Mouse (Mus musculus) embryo, embryonic 11.5 days (tissue): ENCODE data around the gene Pou2f1.

Experiments
- DNase-seq: peaks from one replicate; pipeline ENCODE4 v3.0.0-alpha.2; 2012; ENCODE audit warnings: low read depth, low spot score

The Pou2f1 gene

GRCm38 (mm10) chr1:166002520-166003155 lies at the start of gene Pou2f1:
Pou2f1 (minus strand) TSS chr1:166002678.
- peak; percentile 99 for DNase-seq

GRCm38 (mm10) chr1:166049046-166049827 lies 46.8 kb upstream of the Pou2f1 start:
- DNase-seq: no peak

DNA sequence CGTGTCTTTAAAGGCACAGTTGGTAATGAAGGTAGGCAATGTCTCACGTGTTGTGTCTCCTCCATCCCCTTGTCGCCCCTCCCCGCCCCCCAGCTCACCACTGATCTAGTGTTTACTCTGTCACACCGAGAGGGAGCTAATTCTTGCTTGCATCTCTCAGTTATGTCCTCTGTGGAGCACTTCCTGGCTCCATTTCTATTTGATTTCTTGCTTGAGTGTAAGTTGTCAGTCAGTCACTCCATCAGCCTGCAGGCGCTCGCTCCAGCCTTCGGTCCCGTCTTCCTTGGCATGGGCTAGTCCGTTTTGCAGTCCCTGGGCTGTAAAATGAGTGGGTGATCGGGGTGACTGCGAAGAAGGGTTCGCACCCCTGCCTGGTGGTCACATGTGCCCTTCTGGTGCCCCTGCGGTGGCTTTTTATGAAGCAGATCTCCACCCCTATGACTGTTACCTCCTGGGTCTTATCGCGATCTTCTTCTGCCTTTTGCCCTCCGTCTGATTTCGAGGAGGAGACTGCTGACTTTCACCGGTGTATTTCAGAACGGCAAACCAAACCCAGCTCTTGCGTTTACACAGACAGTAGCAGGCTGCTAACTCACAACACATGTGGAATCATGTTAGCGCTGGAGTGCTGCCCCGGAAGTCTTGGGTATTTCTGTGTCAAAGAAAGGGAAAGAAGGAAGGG lies 45.9 kb upstream of the Pou2f1 start:
- DNase-seq: no peak

DNA sequence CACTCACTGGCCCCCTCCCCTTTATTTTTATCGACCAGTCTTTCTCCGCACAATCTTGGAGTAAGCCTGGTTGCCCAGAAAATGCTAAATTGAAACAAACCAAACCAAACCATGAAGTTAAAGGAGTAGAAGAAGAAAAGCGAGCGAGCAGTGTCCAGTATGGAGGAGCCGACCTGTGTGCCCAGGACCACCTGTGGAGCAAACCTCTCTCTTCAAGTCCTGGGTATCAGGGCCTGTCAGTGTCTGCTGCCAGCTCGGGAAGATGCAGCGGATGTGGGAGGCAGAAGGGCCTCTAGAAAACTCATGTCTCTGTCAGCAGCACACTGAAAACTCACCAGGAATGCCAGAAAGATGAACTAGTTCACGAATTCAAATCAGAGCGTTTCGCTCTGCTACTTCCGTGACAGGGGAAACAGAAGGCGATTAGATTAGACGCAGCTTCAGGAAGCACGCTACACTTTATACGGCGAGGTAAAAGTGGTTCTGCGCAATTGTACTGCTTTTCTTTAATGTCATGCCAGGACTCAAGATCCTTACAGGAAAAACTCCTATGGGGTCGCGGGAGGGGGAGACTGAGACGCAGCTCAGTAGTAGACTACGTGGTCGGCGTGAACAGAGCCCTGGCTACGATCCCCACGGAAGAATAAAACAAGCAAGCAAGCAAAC lies 45.2 kb upstream of the Pou2f1 start:
- no peak for DNase-seq

GRCm38 (mm10) chr1:166045894-166046197 lies 43.4 kb upstream of the Pou2f1 start:
- no peak for DNase-seq

- DNase-seq: no peak
These were observed 42.8 kb upstream of the Pou2f1 start for GRCm38 (mm10) chr1:166045060-166045893.

- no peak for DNase-seq
These were observed 41.1 kb upstream of the Pou2f1 start for GRCm38 (mm10) chr1:166043451-166044149.

DNA sequence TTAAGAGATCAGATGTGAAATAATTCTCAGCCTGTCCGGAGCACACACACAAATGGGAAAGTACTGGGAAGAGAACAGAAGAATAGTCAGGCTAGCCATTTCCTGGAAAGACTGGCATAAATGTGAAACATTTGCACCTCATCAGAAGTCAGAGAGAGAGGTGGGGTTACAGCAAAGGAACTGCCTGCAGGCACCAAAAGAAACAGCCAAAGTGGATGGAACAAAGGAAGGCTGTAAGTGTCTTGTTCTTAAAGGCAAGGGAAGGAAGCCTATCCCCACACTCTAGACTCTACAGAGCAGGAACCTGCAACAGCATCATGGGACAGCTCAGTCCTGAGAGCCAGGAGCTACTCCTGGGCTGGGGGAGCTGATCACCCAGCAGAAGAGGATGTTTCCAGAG lies 39.0 kb upstream of the Pou2f1 start:
- DNase-seq: no peak

DNA sequence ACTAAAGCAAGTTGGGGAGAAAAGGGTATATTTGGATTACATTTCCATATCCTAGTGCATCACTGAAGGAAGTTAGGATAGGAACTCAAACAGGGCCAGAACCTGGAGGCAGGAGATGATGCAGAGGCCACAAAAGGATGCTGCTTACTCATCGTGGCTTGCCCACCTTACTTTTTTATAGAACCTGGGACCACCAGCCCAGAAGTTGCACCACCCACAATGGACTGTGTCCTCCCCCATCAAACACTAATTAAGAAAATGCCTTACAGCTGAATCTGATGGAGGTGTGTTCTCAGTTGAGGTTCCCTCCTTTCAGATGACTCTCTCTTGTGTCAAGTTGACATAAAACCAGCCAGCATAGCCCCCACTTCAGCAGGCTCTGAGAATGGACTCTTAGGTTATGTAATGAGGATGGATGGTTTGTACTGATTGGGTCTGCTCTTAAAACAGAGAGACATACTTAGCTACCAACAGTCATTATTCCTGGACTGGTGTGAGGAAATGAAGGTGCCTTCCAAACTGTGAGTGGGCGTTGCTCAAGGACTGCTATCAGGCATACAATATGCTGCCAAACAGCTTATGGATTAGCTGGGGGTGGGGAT lies 36.4 kb upstream of the Pou2f1 start:
- no peak for DNase-seq

GRCm38 (mm10) chr1:166035045-166035444 lies 32.6 kb upstream of the Pou2f1 start:
- no peak for DNase-seq

- no peak for DNase-seq
These were observed 29.4 kb upstream of the Pou2f1 start for GRCm38 (mm10) chr1:166031673-166032547.

DNA sequence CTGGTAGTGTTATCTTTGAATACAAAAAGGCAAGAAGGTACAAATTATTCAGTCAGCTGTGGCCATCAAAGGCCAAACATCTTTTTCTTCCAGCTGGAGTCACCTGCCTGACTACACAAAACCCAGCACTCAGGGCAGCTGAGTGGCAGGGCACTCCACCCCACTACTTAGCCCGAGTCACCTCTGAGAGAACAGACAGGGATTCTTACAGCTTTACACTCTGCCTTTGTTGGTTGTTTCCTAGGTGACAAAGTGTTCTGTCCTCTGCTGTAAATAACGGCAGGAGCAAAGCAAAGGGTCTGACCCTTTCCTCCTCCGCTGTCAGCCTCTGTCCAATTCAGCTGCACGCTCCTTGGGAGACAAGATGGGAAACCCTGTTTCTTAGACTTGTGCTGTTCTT lies 21.5 kb upstream of the Pou2f1 start:
- DNase-seq: no peak

DNA sequence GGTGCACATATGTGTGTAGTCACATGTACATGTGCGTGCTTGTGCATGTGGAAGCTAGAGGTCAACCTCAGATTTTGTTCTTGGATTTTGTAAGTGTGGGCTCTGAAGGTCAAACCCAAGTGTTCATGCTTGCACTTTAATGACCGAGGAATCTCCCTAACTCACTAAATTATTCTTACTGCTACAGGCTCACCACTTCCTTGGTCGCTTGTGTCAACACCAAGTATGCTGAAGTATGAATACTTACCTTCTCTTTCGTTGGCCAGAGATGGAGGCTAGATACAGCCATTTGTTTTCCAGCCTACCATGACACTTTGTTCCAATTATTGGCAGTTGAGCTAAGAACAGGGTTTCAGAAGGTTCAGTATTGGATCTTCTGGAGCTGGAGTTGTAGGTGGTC lies 14.7 kb upstream of the Pou2f1 start:
- no peak for DNase-seq

GRCm38 (mm10) chr1:166016306-166016705 lies 13.8 kb upstream of the Pou2f1 start:
- DNase-seq: no peak

DNA sequence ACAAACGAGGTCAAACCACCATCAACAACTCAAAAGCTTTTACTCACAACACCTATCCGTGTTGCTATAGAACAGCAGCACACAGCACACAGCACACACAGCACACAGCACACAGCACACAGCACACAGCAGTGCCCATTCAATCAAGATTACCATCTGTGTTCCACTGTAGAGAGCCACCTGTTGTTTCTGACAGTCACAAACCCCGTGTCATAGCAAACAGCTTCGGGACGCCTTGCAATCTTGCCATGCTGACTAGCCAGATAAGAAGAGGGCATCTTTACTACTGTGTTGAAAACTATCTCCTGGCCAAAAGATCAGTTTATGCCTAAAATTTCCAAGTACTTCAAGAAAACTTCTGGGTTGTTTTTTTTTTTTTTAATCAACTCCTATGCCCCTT lies 12.1 kb upstream of the Pou2f1 start:
- DNase-seq: no peak

GRCm38 (mm10) chr1:166010106-166010505 lies 7.6 kb upstream of the Pou2f1 start:
- DNase-seq: no peak

- DNase-seq: no peak
These were observed 6.3 kb upstream of the Pou2f1 start for GRCm38 (mm10) chr1:166008634-166009350.

- DNase-seq: no peak
These were observed 4.5 kb upstream of the Pou2f1 start for GRCm38 (mm10) chr1:166007026-166007425.
